Mouse (Mus musculus): ENCODE results near the gene St3gal3.

St3gal3 gene

DNA sequence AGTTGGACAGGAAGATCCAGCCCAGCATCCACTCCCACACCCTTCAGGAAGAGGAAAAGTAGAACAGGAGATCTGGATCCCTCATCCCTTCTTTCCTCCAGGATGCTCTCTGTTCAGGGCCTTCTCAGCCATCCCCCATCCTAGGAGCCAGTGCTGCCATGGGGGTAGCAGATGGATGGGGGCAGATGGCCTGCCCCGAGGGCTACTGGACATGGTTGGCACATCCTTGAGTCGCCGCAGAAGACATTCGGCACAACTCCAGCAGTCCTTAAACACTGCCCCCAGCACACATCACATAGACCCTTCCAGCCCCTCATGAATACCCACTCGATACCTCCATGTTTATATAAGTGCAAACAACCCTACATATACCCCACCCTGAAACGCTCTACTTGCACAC, 238.7 kb downstream of the St3gal3 start:
- peak in 1 of 2 experiments; percentile 33 for DNase-seq (ENCODE audit: low spot score in 2 of 2)

DNA sequence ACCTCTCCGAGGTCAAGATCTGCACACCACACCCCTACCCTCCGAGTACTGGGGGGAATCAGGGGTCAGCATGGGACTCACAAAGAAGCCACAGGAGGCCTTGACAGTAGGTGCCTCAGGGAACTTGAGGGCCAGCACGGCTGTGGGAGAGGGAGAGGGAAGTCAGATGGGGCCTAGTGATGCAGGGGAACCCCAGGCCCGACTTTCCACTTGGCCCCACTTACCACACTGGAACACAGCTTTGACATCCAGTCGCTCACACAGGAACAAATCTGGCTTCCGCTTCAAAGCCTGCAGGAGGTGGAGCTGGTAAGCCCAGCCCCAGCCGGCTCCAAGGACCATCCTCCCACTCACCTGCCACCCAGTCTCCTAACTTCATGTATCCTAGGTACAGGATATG, 239.4 kb downstream of the St3gal3 start:
- DNase-seq (ENCODE audit: low spot score in 2 of 2), result no peak

DNA sequence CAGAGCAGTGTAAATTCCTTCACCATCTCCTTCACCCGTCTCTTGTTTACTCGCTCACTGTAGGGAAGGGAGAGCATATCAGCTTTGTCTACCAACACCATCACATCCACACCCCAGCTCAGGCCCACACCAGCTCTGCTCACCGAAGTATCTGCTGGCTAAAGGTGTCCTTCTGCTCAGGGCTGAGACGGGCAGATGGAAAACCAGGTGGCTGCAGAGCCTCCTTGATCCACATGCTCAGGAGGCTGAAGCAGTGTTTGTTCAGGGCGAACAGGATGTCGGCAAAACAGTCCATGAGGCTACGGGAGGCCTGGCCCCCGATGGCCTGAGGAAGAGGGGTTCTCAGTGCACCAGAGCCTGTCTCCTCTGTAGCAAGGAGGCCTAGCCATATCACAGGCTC, 240.1 kb downstream of the St3gal3 start:
- DNase-seq (ENCODE audit: low spot score in 2 of 2), result no peak

DNA sequence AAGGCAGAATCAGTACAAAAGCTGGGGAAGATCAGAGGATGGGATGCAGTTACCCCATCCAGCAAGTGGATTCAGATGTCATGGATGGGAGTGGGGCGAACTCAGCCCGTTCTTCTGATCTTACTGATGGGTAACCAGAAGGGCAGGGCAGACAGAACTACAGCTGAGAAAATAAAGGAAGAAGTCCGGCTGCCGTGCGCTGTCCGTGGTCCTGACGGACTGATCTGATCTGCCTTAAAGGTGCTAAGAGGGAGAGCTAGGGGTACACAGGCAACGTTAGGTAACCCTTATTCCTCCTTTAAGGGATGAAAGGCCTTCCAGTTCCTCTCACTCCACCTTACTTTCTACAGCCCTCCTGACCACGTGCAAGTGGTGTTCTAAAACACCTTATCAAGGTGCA, 241.3 kb downstream of the St3gal3 start:
- DNase-seq (ENCODE audit: low spot score in 2 of 2), result no peak

DNA sequence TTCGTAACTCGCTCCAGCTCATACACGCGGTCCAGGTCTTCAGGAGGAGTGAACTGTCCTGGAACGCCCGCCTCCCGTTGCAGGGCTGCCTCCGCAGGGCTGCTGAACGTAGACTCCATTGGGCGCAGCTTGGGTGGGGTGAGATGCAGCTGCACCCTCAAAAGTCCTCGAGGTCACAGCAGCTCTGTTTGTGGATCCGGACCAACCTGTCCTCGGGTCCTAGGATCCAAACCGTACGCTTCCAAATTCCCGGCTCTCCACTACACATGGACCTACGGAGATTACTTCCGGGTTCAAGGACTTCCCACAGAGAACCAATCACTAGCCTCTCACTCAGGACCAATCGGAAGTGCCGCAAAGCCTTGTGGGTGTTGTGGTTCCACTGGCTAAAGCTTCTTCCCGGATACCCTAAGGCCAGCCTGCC, 243.0 kb downstream of the St3gal3 start, which contains the start of gene Dph2:
Dph2 (minus strand) TSS at position 295 of the 424 bp plus-strand sequence.
- DNase-seq (ENCODE audit: low spot score in 2 of 2), result peak in 1 of 2 experiments; percentile 76

DNA sequence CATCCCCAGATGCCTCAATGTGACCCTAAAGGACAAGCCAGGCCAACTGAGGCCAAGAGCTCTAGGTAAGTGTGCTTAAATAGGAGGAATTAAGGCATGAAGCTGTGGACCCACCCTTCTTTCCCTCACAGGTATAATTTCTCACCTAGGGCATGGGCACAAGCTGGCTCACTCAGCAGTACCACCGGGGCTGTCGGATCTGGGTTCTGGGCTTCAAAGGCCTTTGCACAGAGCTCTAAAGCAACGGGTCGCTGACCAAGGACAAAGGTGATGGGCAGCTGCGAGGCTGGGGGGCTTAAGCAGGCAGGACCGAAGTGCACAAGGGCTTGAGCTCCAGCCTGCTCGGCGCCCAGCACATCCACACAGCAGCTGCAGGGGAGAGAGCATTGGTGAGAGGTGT, 244.0 kb downstream of the St3gal3 start:
- no peak for DNase-seq (ENCODE audit: low spot score in 2 of 2)

DNA sequence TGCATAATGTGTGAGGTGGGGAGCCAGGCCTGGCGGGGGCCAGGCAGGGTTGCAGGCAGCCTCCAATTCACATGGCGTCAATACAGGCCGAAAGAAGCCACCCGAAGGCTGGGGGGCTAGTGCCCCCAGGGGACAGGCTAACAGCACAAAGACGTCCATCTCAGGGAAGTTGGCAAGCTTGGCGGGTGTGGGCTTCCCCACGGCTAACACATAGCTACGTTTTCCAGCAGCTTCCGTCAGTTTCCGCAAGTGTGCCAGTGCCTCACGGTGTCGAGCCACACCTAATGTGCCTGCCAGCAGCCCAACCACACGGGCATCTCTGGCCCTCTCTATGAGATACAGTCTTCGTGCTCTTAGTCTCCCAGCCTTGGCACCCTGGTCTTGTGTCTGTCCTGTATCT, 244.7 kb downstream of the St3gal3 start:
- DNase-seq (ENCODE audit: low spot score in 2 of 2), result no peak

DNA sequence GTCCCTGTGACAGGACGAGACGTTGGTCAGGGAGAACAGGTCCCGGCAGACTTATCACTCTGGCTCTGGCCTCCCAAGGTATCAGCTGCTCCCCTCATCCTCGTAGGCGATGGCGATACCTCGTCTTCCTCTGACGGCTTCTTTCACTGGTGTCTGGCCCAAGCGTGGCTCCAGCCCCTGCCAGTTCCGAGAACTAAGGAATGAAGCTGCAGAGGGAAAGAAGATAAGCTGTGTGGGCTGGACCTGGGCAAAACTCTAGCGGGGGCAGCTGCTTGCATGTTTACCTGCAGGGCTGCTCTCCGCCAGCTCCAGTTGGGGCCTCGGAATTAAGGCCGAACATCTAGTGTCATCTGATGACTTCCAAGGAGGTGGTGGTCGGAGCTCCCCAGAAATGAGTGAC, 245.2 kb downstream of the St3gal3 start:
- DNase-seq (ENCODE audit: low spot score in 2 of 2), result no peak

DNA sequence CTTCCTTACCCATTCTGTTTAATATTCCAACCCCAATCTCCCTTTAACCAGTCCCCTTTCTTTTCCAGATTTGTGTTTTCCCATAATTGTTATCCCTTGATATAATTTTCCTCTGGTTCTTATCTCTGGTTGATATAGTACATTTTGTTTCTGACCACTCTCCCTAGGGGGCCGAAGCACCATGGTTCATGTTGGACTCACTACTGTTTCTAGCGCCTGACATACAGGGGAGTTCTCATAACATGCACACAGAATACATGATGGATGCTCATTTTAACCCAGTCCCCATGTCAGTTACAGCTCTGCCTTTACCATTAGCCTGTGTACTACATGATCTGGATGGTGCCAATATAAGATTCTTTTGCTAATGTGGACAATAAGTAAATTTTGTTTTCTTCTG, 246.8 kb downstream of the St3gal3 start:
- DNase-seq (ENCODE audit: low spot score in 2 of 2), result no peak

DNA sequence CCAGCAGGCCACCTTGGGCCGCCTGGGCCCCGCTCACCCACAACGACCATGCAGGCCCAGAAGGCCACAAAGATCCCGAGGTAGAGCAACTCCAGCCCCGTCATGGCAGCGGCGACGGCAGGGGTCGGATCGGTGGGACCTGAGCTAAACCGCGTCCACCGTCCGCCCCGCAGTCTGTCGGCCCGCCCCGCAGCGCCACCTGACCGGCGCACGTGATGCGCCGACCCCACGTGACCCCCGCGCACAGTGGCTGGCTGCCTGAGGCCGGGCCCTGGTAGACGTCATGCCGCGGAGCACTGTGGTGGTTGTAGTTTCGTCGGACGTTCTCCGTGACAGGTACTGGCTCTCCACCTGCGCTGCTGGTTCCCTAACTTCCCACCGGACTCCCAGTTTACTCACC, 247.6 kb downstream of the St3gal3 start, which contains the start of gene Atp6v0b:
Atp6v0b (minus strand) TSS at position 201 of the 400 bp plus-strand sequence.
- peak; percentile 90 to 95 for DNase-seq (ENCODE audit: low spot score in 2 of 2)

DNA sequence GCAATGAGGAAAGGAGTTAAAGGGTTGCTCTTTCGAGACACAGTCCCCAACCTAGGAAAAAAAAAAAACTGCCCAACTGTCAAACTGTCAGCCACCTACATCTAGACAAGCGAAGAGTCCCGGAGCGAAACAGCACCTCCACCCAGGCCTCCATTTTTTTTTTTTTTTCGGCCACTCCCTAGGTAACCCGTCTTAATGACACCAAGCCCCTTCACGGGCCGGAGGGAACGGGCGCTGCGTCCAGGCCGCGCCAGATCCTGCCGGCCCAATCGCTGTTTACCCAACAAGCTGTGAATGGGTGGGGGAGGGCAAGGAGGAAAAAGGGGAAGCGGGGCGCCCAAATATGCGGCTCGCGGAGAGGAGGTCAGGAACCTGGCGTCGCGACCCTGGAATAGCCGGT, 248.1 kb downstream of the St3gal3 start:
- no peak for DNase-seq (ENCODE audit: low spot score in 2 of 2)

DNA sequence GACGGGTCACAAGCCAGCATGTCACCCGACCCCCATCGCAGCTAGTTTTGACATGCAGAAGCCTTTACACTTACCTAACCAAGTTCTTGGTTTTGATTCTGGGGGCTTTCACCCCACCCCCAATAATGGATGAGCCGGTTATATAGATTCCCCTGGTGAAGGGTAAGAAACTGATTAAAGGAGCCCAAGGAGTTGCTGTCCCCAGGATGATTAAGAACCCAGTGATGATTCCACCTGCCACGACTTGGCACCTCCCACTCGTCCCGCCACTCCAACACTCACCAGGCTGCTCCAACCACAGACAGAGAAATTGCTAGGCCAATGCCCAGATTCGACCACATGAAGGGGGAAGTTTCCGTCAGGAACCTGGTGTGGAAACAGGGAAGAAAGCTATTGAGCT, 248.7 kb downstream of the St3gal3 start:
- DNase-seq (ENCODE audit: low spot score in 2 of 2), result no peak

DNA sequence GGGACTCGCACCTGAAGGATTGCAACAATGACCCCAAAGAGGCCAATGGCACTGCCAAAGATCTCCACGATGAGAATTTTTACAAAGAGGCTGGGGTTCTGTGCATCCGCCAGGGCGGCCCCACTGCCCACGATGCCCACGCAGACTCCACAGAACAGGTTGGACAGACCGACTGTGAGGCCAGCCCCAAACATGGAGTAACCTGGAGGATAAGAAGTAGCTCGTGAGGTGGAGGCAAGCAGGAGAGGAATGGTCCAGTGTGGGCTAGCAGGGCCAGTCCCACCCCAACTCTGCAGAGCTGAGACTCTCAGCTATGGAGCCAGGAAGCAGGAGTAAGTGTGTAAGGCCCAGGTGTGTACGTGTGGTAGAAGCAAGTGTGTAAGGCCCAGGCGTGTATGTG, 249.6 kb downstream of the St3gal3 start:
- DNase-seq (ENCODE audit: low spot score in 2 of 2), result no peak

DNA sequence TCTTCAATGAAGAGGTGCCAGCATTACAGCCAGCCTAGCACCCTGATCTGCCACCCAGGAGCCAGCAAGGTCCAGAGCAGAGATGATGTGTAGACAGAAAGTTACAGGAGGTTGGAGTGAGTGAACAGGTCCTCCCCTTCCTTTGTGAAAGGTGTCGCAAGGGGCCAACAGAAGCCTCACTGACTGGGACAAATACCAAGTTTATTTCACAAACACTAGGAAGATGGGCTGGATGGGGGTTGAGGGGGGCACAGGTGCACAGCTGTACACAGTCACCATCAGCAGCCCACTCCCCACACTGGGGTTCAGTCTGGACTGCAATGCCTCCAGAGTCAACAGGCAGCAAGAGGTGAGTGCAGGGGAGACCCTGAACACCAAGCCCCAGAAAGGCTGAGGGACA, 250.6 kb downstream of the St3gal3 start:
- no peak for DNase-seq (ENCODE audit: low spot score in 2 of 2)

DNA sequence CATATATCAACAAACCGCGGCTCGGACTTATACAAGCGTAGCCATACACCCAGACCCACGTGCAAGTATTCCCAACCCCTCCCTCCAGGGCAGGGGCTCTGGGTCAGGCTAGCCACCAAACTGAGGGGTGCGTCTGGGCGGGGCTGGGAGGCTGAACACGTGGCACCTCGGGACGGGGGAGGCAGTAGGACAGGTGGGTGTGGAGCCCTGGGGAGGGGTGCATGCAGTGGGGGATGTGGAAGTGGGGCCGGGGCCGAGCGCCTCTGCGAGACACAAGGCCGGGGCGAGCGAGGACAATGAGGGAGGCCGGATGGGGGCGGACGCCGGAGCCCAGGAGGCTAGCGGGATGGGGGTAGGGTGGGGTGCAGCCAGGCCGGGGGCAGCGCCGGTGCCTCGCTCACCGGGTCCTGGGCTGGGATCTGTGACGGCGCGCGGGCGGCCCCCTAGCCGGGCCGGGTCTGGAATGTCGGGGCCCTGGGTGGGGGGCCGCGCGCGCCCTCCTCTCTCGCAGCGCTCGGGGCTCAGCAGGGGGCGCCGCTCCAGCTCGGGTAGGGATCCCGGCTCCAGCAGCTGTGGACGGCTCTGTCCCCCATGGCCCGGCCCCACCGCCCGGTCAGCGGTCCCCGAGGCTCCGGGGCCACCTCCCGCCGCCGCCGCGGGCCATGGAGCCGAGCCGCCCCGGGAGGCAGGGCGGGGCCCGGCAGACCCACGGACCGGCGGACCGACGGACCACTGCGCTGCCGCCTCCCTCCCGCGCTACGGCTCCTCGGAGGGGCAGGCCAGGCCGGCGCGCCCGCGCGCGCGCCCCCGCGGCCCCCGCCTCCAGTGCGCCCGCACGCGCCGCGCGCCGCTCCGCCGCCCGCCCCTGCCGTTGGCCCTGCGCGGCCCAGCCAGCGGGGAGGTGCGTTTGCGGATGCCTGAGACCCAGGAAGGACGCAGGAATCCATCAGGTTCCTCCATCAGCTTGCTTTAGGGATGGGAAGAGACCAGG, 251.7 kb downstream of the St3gal3 start, which contains the start of gene B4galt2:
B4galt2 (minus strand) TSS at position 787 of the 991 bp plus-strand sequence.
- DNase-seq (ENCODE audit: low spot score in 2 of 2), result peak; percentile 55 to 64

Data from cerebellum, postnatal 4 days (tissue).